Mouse (Mus musculus) brain, embryonic 18.5 days (tissue): ENCODE measurements around the gene Hist1h2br.
A peak's percentile ranks its signal among the peaks of the same experiment; 100 is the strongest.
"Not testable (repeated sequence)": the region's sequence is repeated elsewhere in the genome, so short reads cannot be mapped to it uniquely, and the experiment has no call there.

ENCODE experiments used
- DNase-seq: peaks from one replicate; pipeline ENCODE4 v3.0.0-alpha.2; 2012; ENCODE audit warnings: low read depth, low spot score

Gene Hist1h2br

DNA sequence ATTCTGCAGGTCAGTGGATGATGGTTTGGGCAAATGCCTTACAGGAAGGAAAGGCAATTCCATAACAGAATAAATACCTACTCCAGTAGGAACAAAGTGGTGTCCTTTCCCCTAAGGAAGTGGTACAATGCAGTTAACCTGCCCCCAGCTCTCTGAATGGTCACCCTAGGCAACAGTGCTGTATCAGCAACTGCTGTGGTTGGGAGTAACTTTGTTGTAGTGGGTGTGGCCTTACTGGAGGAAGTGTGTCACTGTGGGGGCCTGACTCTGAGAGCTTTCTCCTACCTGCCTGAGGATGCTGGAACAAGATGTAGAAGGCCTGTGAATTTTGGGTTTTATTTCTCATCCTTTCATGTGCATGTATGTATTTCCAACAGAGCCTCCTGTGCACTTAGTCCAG is 12.8 kb downstream of the Hist1h2br start:
- DNase-seq = not testable (repeated sequence)

DNA sequence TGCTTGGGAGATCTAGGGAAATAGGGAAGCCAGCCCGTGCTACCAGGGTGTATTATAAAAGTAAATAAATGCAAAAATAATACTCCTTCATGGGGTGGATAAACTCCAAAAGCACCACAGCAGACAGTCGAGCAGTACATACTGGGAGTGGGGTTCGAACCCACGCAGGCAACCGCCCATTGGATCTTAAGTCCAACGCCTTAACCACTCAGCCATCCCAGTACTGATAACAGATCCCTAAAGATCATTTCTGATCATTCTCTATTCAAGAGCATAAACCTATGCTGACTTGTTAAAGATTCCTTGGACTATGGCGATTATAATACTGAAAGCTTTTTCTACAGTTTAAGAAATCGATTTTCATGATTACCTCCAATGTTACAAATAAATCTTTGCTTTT is 14.3 kb downstream of the Hist1h2br start:
- DNase-seq = no peak

DNA sequence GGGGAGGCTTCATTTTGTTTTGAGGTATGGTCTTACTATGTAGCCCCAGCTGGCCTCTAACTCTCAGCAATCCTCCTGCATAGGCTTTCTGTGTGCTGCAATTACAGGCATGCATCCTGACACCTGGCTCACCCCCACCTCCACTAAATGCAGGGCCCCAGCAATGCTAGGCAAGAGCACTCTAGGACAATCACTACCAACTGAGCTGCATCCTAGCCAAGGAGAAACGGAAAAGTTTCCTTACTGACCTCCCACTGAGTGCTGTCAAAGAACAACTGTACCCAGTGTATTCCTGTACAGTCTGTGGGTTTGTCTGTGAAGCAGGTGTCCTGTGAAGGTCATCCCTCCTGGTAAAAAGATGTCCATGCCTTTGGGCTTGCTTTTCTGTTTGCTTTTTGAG is 17.2 kb downstream of the Hist1h2br start:
- DNase-seq = not testable (repeated sequence)

DNA sequence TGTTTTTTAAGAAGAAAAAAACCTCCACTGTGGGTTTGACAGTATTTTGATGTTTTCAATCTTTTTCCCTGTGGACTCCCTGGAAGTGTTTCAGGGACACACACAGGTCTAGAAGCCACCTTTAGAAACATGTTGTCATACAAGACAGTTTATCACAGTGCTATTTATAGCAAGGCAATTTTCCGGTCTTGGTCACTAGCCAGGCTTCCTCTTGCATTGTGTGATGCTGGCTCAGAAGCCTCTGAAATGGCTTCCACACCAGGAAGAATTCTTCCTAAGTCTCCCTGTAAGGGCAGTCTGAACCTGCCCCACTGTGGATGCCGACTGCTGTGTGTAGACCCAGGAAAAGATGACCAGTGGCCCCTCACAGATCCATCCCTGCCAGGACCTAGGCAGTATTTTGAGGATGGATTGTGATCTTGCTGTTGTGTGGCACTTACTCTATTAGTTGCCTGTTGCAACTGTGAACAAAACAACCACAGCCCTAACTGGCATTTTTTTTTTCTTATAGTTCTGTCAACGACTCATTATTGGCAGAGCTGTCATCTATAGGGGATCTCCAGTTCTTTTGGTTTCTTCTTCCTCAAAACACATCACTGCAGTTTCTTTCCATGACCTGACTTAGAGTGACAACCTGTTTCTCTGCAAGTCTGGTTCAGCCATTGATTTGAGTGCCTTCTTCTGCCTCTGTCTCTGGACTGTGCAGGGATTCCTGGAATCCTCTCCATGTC is 18.8 kb downstream of the Hist1h2br start:
- DNase-seq = no peak

DNA sequence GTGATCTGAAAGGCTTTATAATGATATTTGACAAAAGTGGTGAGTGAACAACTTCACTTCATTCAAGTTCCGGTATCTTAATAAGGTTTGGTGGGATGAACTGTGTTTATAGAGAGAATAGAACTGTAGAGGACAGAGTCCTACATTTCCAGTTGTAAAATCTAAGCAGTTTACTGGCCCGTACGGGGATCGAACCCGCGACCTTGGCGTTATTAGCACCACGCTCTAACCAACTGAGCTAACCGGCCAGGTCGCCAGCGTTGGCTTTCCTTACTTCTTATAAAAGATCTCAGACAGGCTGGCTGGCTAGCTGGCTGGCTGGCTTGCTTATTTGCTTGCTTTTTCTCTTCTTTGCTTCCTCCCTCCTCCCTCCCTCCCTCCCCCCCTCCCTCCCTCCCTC is 21.6 kb downstream of the Hist1h2br start:
- DNase-seq = peak; percentile 16

DNA sequence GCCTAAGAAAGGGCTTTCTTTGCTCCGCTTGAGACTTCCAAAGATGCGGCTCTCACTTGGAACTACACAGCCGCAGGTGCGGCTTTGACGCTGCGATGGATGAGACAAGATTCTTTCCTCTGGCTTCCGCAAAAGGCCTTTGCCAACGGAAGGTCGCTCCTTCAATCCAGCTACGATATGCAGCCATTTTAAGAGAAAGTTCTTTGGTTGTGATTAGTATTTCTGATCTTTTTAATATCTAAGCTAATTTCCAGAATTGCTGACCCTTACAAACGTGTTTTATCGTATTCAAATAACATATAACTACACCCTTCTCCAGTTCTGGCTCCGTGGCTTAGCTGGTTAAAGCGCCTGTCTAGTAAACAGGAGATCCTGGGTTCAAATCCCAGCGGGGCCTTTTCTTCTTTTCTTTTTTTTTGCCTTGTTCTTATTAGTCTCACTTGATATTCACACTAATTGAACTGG is 22.2 kb downstream of the Hist1h2br start:
- DNase-seq = peak; percentile 37

DNA sequence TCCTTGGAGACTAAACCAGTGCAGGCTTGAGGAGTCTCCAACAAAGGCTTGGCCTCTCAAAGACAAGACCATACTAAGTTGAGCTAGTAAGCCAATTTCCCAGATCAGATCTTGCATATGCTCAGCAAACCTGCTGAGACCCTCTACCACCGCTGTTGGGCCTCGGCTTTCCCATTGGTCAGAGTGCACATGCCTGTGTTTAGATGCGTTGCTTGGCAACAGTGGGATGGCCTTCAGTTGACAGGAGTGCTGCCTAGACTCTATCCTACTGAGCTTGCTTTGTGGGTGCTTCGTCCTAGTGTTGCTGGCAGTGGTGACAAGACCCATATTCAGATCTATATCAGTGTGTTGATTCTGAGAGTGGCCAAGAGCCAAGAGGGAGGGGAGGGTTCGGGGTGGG is 28.1 kb downstream of the Hist1h2br start:
- no peak for DNase-seq

DNA sequence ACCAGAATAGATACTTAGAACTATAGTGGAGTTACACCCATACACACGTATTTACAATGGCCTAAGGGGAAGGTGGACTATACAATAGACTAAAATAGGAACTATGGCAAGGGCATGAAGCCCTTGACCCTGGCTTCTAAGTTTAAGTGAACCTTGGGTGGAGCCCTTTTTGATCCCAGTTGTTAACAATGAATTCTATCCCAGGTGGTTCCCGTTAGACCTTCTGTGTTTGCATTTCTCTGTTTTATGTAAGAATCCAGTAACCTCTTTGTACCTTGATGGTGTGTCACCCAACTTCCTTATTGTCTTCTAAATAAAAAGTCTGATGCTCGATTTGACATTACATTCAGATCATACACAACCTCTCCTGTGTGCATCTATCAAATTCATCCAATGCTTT is 32.0 kb downstream of the Hist1h2br start:
- DNase-seq = not testable (repeated sequence)

DNA sequence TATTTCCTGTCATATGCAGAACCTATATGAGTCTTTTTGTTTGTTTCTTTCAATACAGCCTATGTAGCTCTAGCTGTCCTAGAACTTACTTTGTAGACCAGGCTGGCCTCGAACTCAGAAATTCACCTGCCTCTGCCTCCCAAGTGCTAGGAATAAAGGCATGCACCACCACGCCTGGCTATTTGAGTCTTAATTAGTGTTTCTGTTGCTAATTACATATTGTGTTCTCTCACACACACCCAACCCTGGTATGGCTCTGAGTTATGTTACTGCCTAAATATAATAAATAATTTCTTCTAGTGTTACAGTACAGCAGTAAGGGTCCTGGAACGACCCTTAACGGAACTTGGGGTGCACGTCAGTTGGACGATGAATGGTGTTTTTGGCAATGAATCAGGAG is 47.2 kb downstream of the Hist1h2br start:
- no peak for DNase-seq

DNA sequence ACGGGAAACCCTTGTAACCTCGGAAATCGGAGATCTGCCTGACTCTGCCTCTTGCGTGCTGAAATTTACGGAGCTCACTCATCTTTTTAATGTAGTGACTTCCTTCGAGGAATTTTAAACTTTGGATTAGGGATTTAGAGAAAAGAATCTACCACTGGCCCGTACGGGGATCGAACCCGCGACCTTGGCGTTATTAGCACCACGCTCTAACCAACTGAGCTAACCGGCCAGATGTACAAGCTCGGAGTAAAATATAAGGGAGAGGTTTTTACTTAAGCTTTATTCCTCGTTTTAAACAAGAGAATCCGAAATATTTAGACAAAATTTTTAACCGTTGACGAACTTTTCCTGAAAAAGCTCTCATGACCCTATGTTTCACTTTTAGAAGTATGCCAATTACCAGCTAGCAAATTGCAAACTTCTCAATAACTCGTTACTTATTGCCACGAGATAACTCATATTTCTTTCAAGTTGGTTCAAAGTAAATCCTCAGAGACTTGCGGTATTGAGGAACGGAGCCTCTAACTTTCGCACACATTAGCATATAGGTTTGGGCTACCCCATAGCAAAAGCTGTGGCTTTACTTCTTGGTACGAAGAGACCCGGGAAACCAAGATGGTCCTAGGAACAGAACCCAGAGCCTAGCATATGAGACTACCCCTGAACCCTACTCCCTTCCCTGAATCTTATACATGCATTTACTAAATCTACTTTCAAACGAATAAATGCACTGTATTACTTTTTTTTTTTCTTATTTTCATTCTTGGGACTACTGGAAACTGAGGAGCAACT is 48.5 kb downstream of the Hist1h2br start:
- DNase-seq = no peak

DNA sequence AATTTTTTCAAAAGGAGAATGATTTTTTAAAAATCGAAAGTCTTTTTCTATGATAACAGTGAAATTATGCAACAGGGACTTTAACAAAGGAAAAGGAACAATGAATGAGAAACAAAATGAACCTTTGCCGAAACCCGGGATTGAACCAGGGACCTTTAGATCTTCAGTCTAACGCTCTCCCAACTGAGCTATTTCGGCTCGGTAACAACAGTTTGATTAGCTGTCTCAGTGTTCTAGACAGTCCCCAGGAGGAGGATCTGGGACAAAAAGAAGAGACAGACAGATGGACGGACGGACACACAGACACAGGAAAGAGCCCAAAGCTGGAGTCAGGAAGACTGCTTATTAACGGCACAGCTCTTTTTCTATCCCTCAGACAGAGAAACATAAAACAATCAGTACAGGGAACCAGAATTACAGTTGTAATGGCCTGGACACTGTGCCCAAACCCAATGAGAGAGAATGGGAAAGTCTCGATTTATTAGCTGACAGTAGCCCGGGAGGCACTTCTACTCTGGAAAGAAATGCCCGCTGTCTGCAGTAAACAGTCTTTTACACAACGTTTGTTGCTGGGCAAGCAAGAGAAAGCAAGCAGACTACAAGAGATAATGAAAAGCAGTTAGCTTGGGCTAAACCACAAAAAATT is 49.3 kb downstream of the Hist1h2br start:
- DNase-seq = no peak

DNA sequence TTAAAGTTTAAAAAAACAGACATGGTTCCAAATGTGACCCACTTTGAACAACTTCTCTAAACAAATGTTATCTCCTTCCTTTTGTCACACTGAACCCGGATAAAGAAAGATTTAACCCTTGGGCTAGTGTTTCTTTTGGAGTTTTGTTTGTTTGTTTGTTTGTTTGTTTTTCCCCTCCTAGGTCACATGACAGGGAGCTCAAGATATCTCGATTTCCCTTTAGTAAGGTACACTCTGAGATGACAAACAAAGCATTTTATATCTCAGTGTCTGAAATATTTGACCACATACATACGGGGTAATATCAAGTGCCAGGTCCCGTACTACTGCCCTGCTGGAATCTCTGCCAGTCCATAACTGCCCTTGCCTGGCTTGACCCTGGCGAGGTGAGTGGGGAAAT is 49.9 kb downstream of the Hist1h2br start:
- DNase-seq = no peak

DNA sequence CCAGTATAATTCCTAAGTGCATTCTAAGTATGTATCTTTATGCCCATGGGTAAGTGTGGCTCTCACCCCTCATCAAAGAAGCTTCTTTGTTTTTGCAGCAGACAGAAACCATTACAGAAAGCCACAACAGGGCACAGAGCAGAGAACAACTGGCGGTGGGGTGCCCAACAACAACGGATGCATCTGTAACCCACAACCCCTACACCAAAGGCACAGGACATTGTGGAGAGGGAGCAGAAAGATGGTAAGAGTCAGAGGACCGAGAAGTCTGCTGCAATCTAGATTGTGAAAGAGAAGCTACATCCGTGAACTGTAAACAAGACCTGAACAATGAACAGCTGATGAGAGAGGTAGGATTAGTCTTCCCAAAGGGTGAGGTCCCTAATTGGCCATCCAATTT is 51.0 kb downstream of the Hist1h2br start:
- DNase-seq = no peak
